Mouse (Mus musculus) limb, embryonic 14.5 days (tissue): ENCODE data around the gene Gm37240. TPM values are rescaled to one million over a fixed set of nuclear protein-coding genes. Genes with fewer than 3 reads are reported as not detected.

Experiments used
- ATAC-seq: fragments of 200-750 bp; cut with Nextera tagmentation; 2 replicates; pipeline ENCODE4 v1.8.0; 2017; ENCODE audit warnings: low read depth, moderate number of reproducible peaks, moderate TSS enrichment; ENCODE audit not compliant: low FRiP score
- DNase-seq: peaks from one replicate; pipeline ENCODE4 v3.0.0-alpha.2; 2015; ENCODE audit warnings: low spot score
- H3K27ac ChIP-seq: fragments of 300-500 bp; sonication (generic); replicated peaks from 2 replicates; pipeline ENCODE4 v1.5.1; 2014; ENCODE audit warnings: low read depth, mild to moderate bottlenecking, low read length, moderate library complexity, mixed read lengths
- H3K27me3 ChIP-seq: fragments of 300-500 bp; sonication (generic); 2 replicates; pipeline ENCODE4 v1.6.1; 2014; ENCODE audit warnings: low read length, mixed read lengths; ENCODE audit not compliant: control insufficient read depth, insufficient read depth
- H3K36me3 ChIP-seq: fragments of 300-500 bp; sonication (generic); 2 replicates; pipeline ENCODE4 v1.6.1; 2014; ENCODE audit warnings: mild to moderate bottlenecking, low read length, moderate library complexity, mixed read lengths; ENCODE audit not compliant: control insufficient read depth, insufficient read depth
- H3K4me1 ChIP-seq: fragments of 300-500 bp; sonication (generic); 2 replicates; pipeline ENCODE4 v1.6.1; 2014; ENCODE audit warnings: antibody characterized with exemption, low read length, mixed read lengths; ENCODE audit not compliant: control insufficient read depth, insufficient read depth
- H3K4me2 ChIP-seq: fragments of 300-500 bp; sonication (generic); replicated peaks from 2 replicates; pipeline ENCODE4 v1.6.1; 2014; ENCODE audit warnings: low read depth, mild to moderate bottlenecking, low read length, moderate library complexity; ENCODE audit not compliant: severe bottlenecking
- H3K4me3 ChIP-seq: fragments of 300-500 bp; sonication (generic); replicated peaks from 2 replicates; pipeline ENCODE4 v1.5.1; 2014; ENCODE audit warnings: low read length
- H3K9ac ChIP-seq: fragments of 300-500 bp; sonication (generic); 2 replicates; pipeline ENCODE4 v1.6.1; 2014; ENCODE audit warnings: mild to moderate bottlenecking, low read depth, low read length, moderate library complexity; ENCODE audit not compliant: severe bottlenecking
- H3K9me3 ChIP-seq: fragments of 300-500 bp; sonication (generic); 2 replicates; pipeline ENCODE4 v1.6.1; 2016; ENCODE audit warnings: low read length; ENCODE audit not compliant: control insufficient read depth
- POLR2A ChIP-seq: fragments of 200-500 bp; IDR thresholded peaks from 2 replicates; pipeline ENCODE4 v1.8.0; 2012; ENCODE audit warnings: inconsistent platforms, mild to moderate bottlenecking, moderate library complexity, borderline replicate concordance; ENCODE audit not compliant: insufficient read depth, insufficient read length; ENCODE audit errors: extremely low read depth
- WGBS: fragments of 180-500 bp; shearing (Covaris S2); extraction: QIAGEN DNeasy Blood & Tissue Kit; methylation state at CpG from one replicate; pipeline ENCODE4 v1.1.7; 2014; 5-methylcytosine and 5-hydroxymethylcytosine counted together
- polyA plus RNA-seq, 2 experiments: library from polyadenylated mRNA; depleted of rRNA in 1 of 2; stranded (reverse) in 1 of 2; unstranded in 1 of 2; fragments of >200 nt; fragmentation: Nextera tagmentation in 1 of 2; extraction: Ambion mirVana in 1 of 2; gene quantifications; 2 replicates each; pipeline versions ENCODE4 v1.2.1 to v1.2.3; 2012 to 2014

Gm37240 gene
- polyA plus RNA-seq, 2 experiments: 2.0 to 13.4 TPM

- no peak overlapping the region for H3K4me3 ChIP-seq
- ATAC-seq: no peak
- no peak for DNase-seq
- H3K4me1 ChIP-seq: no peaks in the 10 kb centered on the region
- no peak for TF ChIP-seq POLR2A
- no peaks in the 10 kb centered on the region for H3K27me3 ChIP-seq
- WGBS: 84% methylated on average over 8 of the region's 8 CpGs
- H3K9ac ChIP-seq: no peak overlapping the region
- H3K27ac ChIP-seq: no peak overlapping the region
- no peaks in the 10 kb centered on the region for H3K9me3 ChIP-seq
- H3K36me3 ChIP-seq: no peaks in the 10 kb centered on the region
- H3K4me2 ChIP-seq: no peak overlapping the region
Observed at GRCm38 (mm10) chr3:85478731-85479130, 408.6 kb downstream of the Gm37240 start.

DNA sequence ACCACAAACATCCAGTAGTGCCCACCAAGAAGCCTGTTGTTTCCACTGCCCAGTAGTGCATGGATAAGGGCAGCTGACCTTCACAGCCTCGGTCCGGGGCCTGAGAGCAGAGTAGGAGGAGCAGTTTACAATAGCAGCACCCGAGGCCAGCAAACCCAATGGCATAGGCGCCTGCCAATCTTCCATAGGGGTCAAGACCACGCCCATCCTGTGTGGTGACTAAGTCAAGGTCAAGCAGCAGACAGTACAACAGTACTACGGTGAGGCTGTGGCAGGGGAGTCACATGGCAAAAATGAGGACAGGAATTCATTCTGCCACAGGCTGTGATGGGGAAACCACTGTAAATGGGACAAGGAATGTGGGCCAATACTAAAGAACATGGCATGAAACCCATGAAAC lies 417.6 kb downstream of the Gm37240 start:
- H3K27ac ChIP-seq: no peak overlapping the region
- H3K4me3 ChIP-seq: no peak overlapping the region
- no peak overlapping the region for H3K4me2 ChIP-seq
- ATAC-seq (no peak), DNase-seq (no peak)
- no peaks in the 10 kb centered on the region for H3K36me3 ChIP-seq
- H3K9me3 ChIP-seq: no peaks in the 10 kb centered on the region
- H3K4me1 ChIP-seq: no peaks in the 10 kb centered on the region
- WGBS: 83% methylated on average over 6 of the region's 6 CpGs
- no peak for TF ChIP-seq POLR2A
- H3K9ac ChIP-seq: no peak overlapping the region
- no peaks in the 10 kb centered on the region for H3K27me3 ChIP-seq

DNA sequence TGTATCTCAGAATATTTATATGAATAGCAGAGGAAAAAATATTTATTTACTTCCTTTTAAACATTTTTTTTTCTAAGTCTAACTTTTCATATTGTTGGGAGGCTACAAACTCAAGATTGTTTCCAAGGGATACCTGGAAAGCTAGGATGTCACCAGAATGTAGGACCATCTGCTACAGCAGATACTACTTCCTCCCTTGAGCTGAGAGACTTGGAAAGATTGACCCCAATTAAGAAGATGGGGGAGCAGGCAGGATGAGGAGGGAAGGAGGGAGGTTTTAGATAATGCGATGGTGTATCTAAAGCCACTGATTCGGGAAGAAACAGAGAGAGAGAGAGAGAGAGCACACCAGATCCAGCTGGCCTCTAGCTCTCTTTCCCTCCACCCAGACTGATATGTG lies 418.3 kb downstream of the Gm37240 start:
- H3K4me2 ChIP-seq: no peak overlapping the region
- no peaks in the 10 kb centered on the region for H3K36me3 ChIP-seq
- H3K9me3 ChIP-seq: no peaks in the 10 kb centered on the region
- H3K27ac ChIP-seq: no peak overlapping the region
- H3K27me3 ChIP-seq: no peaks in the 10 kb centered on the region
- ATAC-seq (no peak), DNase-seq (no peak)
- 81% methylated on average over 2 of the region's 2 CpGs for whole genome bisulfite sequencing
- no peaks in the 10 kb centered on the region for H3K4me1 ChIP-seq
- no peak overlapping the region for H3K9ac ChIP-seq
- no peak for TF ChIP-seq POLR2A
- H3K4me3 ChIP-seq: no peak overlapping the region

DNA sequence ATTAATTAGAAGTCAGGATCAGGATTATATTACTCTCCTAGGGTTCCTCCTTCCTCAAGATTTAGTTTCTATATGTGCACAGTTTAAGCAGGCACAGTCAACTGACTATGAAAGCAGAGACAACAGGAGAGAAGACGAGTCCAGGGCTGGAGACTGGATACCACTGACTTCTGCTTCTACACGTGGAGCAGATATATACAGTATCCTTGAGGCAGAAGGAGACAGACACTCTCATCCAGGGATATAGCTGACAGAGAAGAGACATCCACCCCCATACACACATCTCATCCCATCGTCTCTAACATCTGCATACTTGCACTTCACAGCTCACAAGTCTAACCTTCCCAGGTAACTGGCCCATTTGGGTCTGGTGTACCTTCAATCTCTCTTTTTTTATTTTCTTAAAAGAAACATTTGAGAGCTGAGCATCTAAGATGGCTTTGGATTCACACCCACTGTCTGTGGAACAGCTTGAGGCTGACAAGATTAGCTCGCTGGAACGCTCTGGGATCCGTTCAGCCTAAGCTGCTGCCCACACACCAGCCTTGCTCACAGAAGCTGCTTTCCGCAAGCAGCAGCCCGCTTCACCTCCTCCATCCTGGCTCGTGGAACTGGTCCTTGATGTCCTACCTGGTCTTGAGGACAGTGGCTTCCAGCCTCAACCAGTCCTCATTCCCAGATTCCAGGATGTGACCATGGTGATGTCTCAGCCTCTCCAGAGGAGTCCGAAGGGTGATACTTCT lies 421.9 kb downstream of the Gm37240 start:
- Histone ChIP-seq H3K4me3 (no peak overlapping the region), H3K4me2 (no peak overlapping the region), H3K27me3 (no peaks in the 10 kb centered on the region), H3K36me3 (no peaks in the 10 kb centered on the region), H3K27ac (no peak overlapping the region), H3K4me1 (no peaks in the 10 kb centered on the region), H3K9me3 (no peaks in the 10 kb centered on the region), H3K9ac (no peak overlapping the region)
- WGBS: 84% methylated on average over 10 of the region's 10 CpGs
- TF ChIP-seq POLR2A: no peak
- ATAC-seq (no peak), DNase-seq (no peak)

GRCm38 (mm10) chr3:85460021-85460420 lies 427.3 kb downstream of the Gm37240 start:
- ATAC-seq: no peak
- H3K27me3 ChIP-seq: no peaks in the 10 kb centered on the region
- DNase-seq: no peak
- H3K9ac ChIP-seq: no peak overlapping the region
- WGBS: 88% methylated on average over 6 of the region's 6 CpGs
- H3K27ac ChIP-seq: no peak overlapping the region
- no peak overlapping the region for H3K4me3 ChIP-seq
- no peaks in the 10 kb centered on the region for H3K36me3 ChIP-seq
- TF ChIP-seq POLR2A: no peak
- no peaks in the 10 kb centered on the region for H3K4me1 ChIP-seq
- H3K4me2 ChIP-seq: no peak overlapping the region
- no peaks in the 10 kb centered on the region for H3K9me3 ChIP-seq

DNA sequence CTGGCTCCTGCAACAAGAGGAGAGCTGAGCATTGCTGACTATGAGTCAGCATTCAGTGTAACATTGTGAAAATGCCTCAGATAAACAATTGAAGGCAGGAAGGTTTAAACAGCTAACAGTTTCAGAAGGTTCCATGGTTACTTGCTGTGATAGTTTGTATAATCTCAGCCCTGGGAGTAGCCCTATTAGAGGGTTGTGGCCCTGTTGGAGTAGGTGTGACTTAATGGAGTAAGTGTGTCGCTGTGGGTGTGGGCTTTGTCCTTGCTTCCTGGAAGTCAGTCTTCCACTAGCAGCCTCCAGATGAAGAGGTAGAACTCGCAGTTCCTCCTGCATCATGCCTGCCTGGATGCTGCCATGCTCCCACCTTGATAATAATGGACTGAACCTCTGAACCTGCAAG lies 430.3 kb downstream of the Gm37240 start:
- WGBS: 77% methylated on average over 2 of the region's 2 CpGs
- no peaks in the 10 kb centered on the region for H3K36me3 ChIP-seq
- no peak for ATAC-seq

More for the DNA sequence above, 430.3 kb downstream of the Gm37240 start:
- no peak for DNase-seq
- Histone ChIP-seq H3K9me3 (no peaks in the 10 kb centered on the region), H3K4me3 (no peak overlapping the region), H3K4me1 (no peaks in the 10 kb centered on the region), H3K27ac (no peak overlapping the region), H3K4me2 (no peak overlapping the region), H3K9ac (no peak overlapping the region), H3K27me3 (no peaks in the 10 kb centered on the region)
- no peak for TF ChIP-seq POLR2A
